Mouse (Mus musculus) ES-E14 (cell line): ENCODE data around the gene Asap2.

Source experiments
- CHD2 ChIP-seq: IDR thresholded peaks from 2 replicates; pipeline ENCODE4 v1.6.1; 2014; ENCODE audit warnings: mild to moderate bottlenecking, low read depth, low read length, inconsistent platforms
- MAFK ChIP-seq: IDR thresholded peaks from 2 replicates; pipeline ENCODE4 v1.6.1; 2014; ENCODE audit warnings: mild to moderate bottlenecking, low read depth, low read length, inconsistent platforms; ENCODE audit not compliant: insufficient read depth

GRCm38 (mm10) chr12:21171776-21172490 is 181.7 kb downstream of the Asap2 start:
- TF ChIP-seq CHD2 (no peak), MAFK (no peak)
